Mouse (Mus musculus) left cerebral cortex, postnatal 14 days (tissue): Measurements from ENCODE around the gene Srf. TPM values are rescaled to one million over a fixed set of nuclear protein-coding genes. Genes with fewer than 3 reads are reported as not detected.

Experiments used
- DNase-seq, 2 experiments: peaks; one replicate each; pipeline ENCODE4 v3.0.0; 2021 to 2022; ENCODE audit warnings: low spot score in 2 of 2, mixed read lengths in 1 of 2
- intact Hi-C: fragments of 180-260 bp; cut with DNase I; formaldehyde crosslinking; loops from one replicate; pipeline ENCODE4 v1.15.1; 2025
- long read RNA-seq, 2 experiments: library from polyadenylated mRNA; stranded (forward); transcript quantifications; one replicate each; pipeline ENCODE4 v2.0.0; 2021
- total RNA-seq, 2 experiments: library from RNA; stranded (reverse); gene quantifications; 2 replicates each; pipeline ENCODE4 v1.2.3; 2021

Gene Srf
- total RNA-seq: 10 to 100 TPM; 52.0 to 65.9 TPM
- long read RNA-seq, experiment 1, partial matches to known transcripts: 5 of 8 reads
- long read RNA-seq, experiment 1, other reads (novel, unspliced or antisense): 3 of 8 reads
- long read RNA-seq, experiment 2, partial matches to known transcripts: 7 of 14 reads
- long read RNA-seq, experiment 2, other reads (novel, unspliced or antisense): 4 of 14 reads

- intact Hi-C loops: loop anchor here (5.0 kb wide), 2 partner anchors 41 to 71 kb away; partner anchors contain the start of gene Ptk7
- peak; percentile 98 for DNase-seq
Measured at GRCm38 (mm10) chr17:46555673-46556583, at the start of gene Srf. Gene Srf, minus strand, starts transcription at chr17:46556175.

- intact Hi-C loops: no loop called here
Measured at GRCm38 (mm10) chr17:46605126-46605525, 49.2 kb upstream of the Srf start.

DNA sequence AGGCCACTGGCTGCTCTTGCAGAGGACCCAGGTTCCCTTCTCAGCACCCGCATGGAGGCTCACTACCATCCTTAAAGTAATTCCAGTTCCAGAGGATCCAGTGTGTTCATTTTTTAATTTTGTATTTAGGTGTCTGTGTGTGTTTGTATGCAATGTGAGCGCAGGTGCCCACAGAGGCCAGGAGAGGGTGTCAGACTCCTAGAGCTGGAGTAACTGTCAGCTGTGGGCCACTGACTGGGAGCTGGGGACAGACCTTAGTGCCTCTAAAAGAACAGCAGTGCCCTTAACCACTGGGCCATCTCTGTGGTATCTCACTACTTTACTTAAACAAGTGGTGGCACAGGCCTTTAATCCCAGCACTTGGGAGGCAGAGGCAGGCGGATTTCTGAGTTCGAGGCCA, 47.3 kb upstream of the Srf start:
- intact Hi-C loops: no loop called here
- no peak for DNase-seq

More at GRCm38 (mm10) chr17:46605126-46605525, 49.2 kb upstream of the Srf start:
- DNase-seq: no peak

- intact Hi-C loops: no loop called here
Measured at GRCm38 (mm10) chr17:46602212-46602611, 46.2 kb upstream of the Srf start.

GRCm38 (mm10) chr17:46600569-46600968, 44.6 kb upstream of the Srf start:
- DNase-seq: no peak
- intact Hi-C loops: no loop called here

More at GRCm38 (mm10) chr17:46602212-46602611, 46.2 kb upstream of the Srf start:
- DNase-seq: no peak

- intact Hi-C loops: loop anchor here (5.0 kb wide), 1 partner anchor 42 kb away; the partner anchor contains the start of gene Srf
Measured at GRCm38 (mm10) chr17:46598963-46599362, 43.0 kb upstream of the Srf start.

GRCm38 (mm10) chr17:46597956-46598355, 42.0 kb upstream of the Srf start:
- no peak for DNase-seq
- intact Hi-C loops: loop anchor here (5.0 kb wide), 1 partner anchor 41 kb away; the partner anchor contains the start of gene Srf

More at GRCm38 (mm10) chr17:46598963-46599362, 43.0 kb upstream of the Srf start:
- DNase-seq: peak; percentile 40 to 42

DNA sequence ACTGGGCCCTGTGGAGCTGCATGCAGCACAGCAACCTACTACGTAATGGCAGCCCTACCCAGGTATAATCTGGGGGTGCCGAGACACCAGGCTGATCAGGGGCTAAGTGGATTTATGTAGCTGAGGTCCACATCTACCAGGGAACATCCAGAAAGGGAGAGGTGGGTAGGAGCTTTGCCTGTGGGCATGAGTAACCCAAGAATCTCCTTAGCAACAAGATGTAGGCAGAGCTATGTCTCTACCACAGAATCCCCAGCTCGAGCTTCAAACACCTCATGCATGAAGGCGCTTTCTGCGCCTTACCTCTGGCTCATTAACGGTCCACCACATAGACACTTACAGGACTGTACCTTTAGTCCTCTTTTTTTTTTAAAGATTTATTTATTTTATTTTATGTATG, 39.4 kb upstream of the Srf start:
- DNase-seq: peak in 1 of 2 experiments; percentile 39
- intact Hi-C loops: loop anchor here (5.0 kb wide), 1 partner anchor 38 kb away; the partner anchor contains the start of gene Srf

- intact Hi-C loops: loop anchor here (5.0 kb wide), 2 partner anchors 33 to 37 kb away; partner anchors contain the start of genes Ptk7 and Srf
Measured at GRCm38 (mm10) chr17:46594606-46595005, 38.6 kb upstream of the Srf start.

DNA sequence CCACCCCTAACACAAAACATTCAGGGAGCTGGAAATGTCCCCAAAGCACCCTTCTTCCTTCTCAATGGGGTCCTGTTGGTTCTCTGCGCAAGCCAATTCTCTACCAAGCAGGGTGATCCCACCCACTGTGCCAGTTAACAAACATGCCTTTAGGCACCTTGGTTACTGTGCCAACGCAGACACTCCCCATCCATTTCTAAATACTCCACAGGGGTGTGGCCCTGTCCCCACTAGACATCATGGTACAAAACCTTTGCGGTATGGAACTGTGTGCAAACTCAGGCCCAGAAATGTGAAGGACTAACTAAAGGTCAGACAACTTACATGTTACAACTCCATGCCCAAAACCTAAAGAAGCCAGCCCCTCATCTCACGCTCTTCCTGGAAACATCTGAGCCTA, 37.1 kb upstream of the Srf start:
- DNase-seq: no peak
- intact Hi-C loops: loop anchor here (5.0 kb wide), 1 partner anchor 34 kb away; the partner anchor contains the start of gene Ptk7

More at GRCm38 (mm10) chr17:46594606-46595005, 38.6 kb upstream of the Srf start:
- DNase-seq: no peak

DNA sequence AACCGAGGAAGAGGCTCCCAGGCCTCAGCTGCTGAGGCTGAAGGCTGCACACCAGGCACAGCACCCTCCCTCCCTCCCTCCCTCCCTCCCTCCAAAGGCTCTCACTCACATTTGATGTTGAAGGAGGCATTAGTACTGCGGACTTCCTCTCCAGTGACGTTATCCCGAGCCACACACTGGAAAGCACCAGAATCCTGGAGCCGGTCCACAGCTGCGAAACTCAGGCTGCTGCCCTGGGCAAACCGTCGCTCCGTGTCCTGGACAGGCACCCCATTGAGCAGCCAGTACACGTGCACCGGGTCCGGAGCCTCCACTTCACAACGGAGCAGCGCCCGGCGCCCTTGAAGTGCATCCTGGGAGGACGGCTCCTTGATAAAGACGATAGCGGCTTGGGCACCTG, 35.4 kb upstream of the Srf start:
- intact Hi-C loops: loop anchor here (5.0 kb wide), 1 partner anchor 36 kb away; the partner anchor contains the start of gene Ptk7
- DNase-seq: peak; percentile 33 to 37

DNA sequence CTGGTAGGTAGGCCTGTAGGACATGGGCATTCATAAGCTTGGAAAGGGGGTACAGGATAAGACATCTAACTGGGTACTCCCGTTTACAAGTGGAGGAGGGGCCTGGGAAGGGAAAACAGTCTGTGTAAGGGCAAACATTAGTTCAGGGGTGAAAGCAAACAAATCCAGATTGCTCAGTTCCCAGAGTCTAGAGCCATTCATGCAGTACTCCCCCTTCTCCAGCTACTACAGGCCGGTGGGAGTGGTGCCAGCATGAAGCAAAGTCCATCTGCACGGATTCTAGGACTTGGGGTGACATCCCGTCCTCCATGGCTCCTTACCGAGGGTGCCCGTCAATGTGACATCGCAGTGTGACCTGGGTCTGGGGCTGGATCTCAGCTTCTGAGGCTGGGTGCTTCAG, 34.5 kb upstream of the Srf start:
- intact Hi-C loops: loop anchor here (5.0 kb wide), 1 partner anchor 37 kb away; the partner anchor contains the start of gene Ptk7
- no peak for DNase-seq

GRCm38 (mm10) chr17:46589635-46590314, 33.8 kb upstream of the Srf start:
- DNase-seq: no peak
- intact Hi-C loops: loop anchor here (5.0 kb wide), 1 partner anchor 38 kb away; the partner anchor contains the start of gene Ptk7

GRCm38 (mm10) chr17:46588913-46589312, 32.9 kb upstream of the Srf start:
- no peak for DNase-seq
- intact Hi-C loops: no loop called here

DNA sequence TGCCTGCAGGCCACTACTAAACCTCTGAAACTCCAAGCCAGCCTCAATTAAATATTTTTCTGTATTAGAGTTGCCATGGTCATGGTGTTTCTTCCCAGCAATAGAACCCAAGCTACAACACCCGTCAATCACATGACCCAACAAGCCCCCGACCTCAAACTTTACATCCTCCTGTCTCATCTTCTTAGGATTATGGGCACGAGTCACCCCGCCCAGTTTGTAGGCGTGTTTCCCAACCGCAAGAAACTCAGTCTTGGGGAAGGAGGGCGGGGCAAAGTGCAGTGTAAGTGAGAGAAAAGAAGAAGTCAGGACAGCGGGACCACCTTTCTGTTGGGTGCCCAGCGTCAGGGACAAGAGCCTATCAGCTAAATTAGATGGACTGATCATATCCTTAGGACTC, 32.2 kb upstream of the Srf start:
- intact Hi-C loops: no loop called here
- no peak for DNase-seq

GRCm38 (mm10) chr17:46586327-46586726, 30.4 kb upstream of the Srf start:
- DNase-seq: no peak
- intact Hi-C loops: no loop called here

- no peak for DNase-seq
- intact Hi-C loops: no loop called here
Measured at GRCm38 (mm10) chr17:46578650-46579049, 22.7 kb upstream of the Srf start.

DNA sequence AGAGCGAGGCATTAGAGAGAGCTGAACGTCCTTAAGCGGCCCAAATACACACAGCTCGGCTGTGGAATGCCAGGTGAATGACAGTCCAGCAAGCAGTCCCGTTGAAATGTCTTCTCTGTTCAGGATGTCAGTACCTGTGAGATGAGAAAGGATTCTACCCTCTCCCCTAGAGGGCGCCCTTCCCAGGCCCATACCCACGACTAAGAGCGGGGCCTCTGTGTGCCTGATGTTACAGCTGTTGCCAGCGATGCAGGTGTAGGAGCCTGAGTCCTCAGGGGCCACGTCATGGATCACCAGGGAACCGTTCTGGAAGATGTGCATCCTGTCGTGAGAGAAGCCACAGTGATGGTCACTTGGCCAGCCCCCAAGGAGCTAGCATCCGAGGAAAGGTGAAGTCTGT, 20.1 kb upstream of the Srf start:
- no peak for DNase-seq
- intact Hi-C loops: no loop called here

- DNase-seq: no peak
- intact Hi-C loops: no loop called here
Measured at GRCm38 (mm10) chr17:46574535-46574934, 18.6 kb upstream of the Srf start.
